Mouse (Mus musculus): ENCODE measurements around the gene Mrpl16.

DNA sequence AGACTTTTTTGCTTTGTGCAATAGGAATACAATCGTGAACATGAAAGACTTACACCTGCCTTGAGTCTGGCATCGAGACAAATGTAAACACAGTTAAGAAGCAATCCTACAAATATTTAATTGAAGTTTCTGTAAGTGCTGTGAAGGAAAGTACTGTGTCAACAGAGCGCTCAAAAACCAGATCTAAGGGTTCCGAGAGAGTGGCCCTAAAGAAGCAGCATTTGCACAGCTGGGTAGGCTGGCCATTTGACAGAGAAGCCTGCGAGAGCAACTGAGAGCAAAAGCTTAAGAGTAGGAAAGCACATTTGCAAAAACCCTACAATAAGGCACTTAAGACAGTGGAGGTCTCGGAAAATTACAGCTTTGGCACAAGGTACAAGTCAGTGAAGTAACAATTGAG lies 45.9 kb upstream of the Mrpl16 start:
- no peak for TF ChIP-seq POLR2A (IDR thresholded peaks at IDR 0.05; ENCODE audit: borderline replicate concordance, extremely low read depth, low read depth, low read length)
- no peak for TF ChIP-seq CTCF (IDR thresholded peaks at IDR 0.05; ENCODE audit: insufficient read depth, low read length)

All from lung, adult 2 months (tissue).